Mouse (Mus musculus) G1E (cell line): Measurements from ENCODE around the gene Med13l.

Experiments
- CTCF ChIP-seq: IDR thresholded peaks from 2 replicates; pipeline ENCODE4 v1.5.1; 2012; ENCODE audit warnings: low read depth, low read length, inconsistent platforms, mixed read lengths
- GATA1 ChIP-seq: IDR thresholded peaks from 2 replicates; pipeline ENCODE4 v1.6.1; 2012; ENCODE audit warnings: borderline replicate concordance, low read length, inconsistent platforms, mixed read lengths
- TAL1 ChIP-seq: conservative IDR thresholded peaks from 2 replicates; pipeline ENCODE4 v1.6.1; 2012; ENCODE audit warnings: low read depth, low read length, inconsistent platforms, mixed read lengths

DNA sequence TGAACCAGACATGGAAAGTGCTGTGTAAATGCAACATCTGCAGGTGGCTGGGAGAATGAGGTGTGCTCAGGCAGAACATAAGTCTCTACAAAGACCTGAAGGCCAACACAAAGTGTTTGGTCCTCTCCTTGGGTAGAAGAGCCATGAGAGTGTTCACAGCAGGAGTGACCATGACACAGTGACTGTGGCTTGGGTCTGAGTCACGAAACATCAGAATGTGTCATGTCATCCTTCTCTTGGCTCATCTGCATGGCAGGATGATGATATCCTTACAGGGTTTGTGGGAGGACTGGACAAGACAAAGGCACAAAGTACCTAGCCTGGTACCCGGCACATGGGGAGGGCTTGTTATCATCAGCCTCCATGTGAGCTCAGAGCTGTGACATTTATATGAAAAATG lies 16.7 kb upstream of the Med13l start:
- TF ChIP-seq CTCF: no peak
- TF ChIP-seq TAL1: no peak
- TF ChIP-seq GATA1: no peak
